In the genomic region with DNA sequence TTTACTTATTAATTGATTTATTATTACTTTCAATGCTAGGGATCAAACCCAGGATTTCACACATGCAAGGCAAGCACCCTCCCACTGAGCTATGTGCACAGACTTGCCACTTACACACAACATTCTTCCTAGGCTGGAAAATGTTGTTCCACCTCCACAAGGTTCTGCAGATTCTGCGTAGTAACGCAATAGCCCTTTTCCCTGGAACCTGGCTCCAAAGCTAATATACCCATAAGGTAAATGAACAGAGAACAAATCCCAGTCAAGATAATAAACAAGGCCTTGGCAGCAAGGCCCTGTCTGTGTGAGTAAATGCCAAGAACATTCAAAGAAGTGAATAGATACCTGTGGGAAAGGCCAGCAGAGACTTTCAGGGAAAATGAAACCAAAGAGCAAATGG, we compare ENCODE assay signal across 24 mouse cellular contexts. TPM values are rescaled to one million over a fixed set of nuclear protein-coding genes. Genes with fewer than 3 reads are reported as not detected.
A peak's percentile ranks its signal among the peaks of the same experiment; 100 is the strongest.
DNase-seq lines count a peak whose midpoint lies in the region; ATAC-seq and TF ChIP-seq lines count a peak whose summit lies in the region.
"Had no signal": no experiment of that assay in that cellular context is flagged by ENCODE, and none has a peak within 500 bp of the region (broad histone marks: within the 10 kb centered on the region; RNA-seq: fewer than 3 reads in every experiment).

No protein-coding gene starts in this region.

- no peak for ATAC-seq in forebrain, embryonic 13.5 days
- ATAC-seq in forebrain, embryonic 12.5 days (ENCODE audit: low FRiP score) = no peak
- ATAC-seq in stomach, embryonic 16.5 days (ENCODE audit: insufficient read depth, low FRiP score) = peak; percentile 28; the same call in 1 of the 2 replicates
- ATAC-seq: CD4-positive, CD25-positive, alpha-beta regulatory T cell, adult 4 months; forebrain, embryonic 14.5 days; liver, postnatal 0 days had no signal

- no peak overlapping the region for H3K4me3 ChIP-seq in forebrain, embryonic 13.5 days
- no peak overlapping the region for H3K4me3 ChIP-seq in forebrain, embryonic 12.5 days (replicated peaks)
- no peak overlapping the region for H3K4me3 ChIP-seq in stomach, embryonic 16.5 days (replicated peaks; ENCODE audit: low read length)
- H3K4me3 ChIP-seq: heart, embryonic 13.5 days; hindbrain, embryonic 13.5 days; midbrain, embryonic 12.5 days had no signal

- H3K27me3 ChIP-seq in forebrain, embryonic 13.5 days = peaks cover 6% of the 10 kb centered on the region; the same call in 1 of the 2 replicates
- H3K27me3 ChIP-seq in forebrain, embryonic 12.5 days = peaks cover 16% of the 10 kb centered on the region; the same call in 1 of the 2 replicates
- H3K27me3 ChIP-seq in stomach, embryonic 16.5 days (ENCODE audit: control insufficient read depth, insufficient read depth, low read length) = no peaks in the 10 kb centered on the region
- H3K27me3 ChIP-seq: heart, embryonic 13.5 days; midbrain, embryonic 12.5 days had no signal

- no peak overlapping the region for H3K9ac ChIP-seq in forebrain, embryonic 13.5 days
- H3K9ac ChIP-seq in forebrain, embryonic 12.5 days = no peak overlapping the region
- no peak overlapping the region for H3K9ac ChIP-seq in stomach, embryonic 16.5 days (ENCODE audit: low read length)
- H3K9ac ChIP-seq: heart, embryonic 13.5 days; hindbrain, embryonic 13.5 days; liver, postnatal 0 days; midbrain, embryonic 12.5 days had no signal

- no peaks in the 10 kb centered on the region for H3K36me3 ChIP-seq in forebrain, embryonic 13.5 days (ENCODE audit: poor library complexity, severe bottlenecking)
- no peaks in the 10 kb centered on the region for H3K36me3 ChIP-seq in forebrain, embryonic 12.5 days (replicated peaks)
- H3K36me3 ChIP-seq in stomach, embryonic 16.5 days (ENCODE audit: control insufficient read depth, insufficient read depth, low read length) = no peaks in the 10 kb centered on the region
- H3K36me3 ChIP-seq: heart, embryonic 13.5 days; hindbrain, embryonic 13.5 days; midbrain, embryonic 12.5 days had no signal

- peak; percentile 22 for DNase-seq in brain, embryonic 14.5 days (ENCODE audit: low read depth)
- peak; percentile 97 for DNase-seq in gonadal fat pad, adult 2 months (ENCODE audit: low read depth)
- no peak for DNase-seq in spleen, postnatal 36 days (ENCODE audit: low spot score in 2 of 2)
- no peak for DNase-seq in cerebellum, adult 9-11 months
- DNase-seq: adrenal gland, postnatal 25 days; cerebellum, adult 11-12 months; cerebellum, postnatal 14 days; gastrocnemius, postnatal 10 days; heart, adult 18-20 months; heart, postnatal 14 days; kidney, adult 11 months; kidney, postnatal 4 days; liver, postnatal 0 days; lung, postnatal 10 days; right cerebral cortex, postnatal 4 days had no signal

- no peak for TF ChIP-seq POLR2A in brain, embryonic 14.5 days (IDR thresholded peaks at IDR 0.05; ENCODE audit: borderline replicate concordance, extremely low read depth, insufficient read depth, insufficient read length, poor library complexity, severe bottlenecking)

- no peak for TF ChIP-seq CTCF in brain, embryonic 14.5 days (IDR thresholded peaks at IDR 0.05; ENCODE audit: borderline replicate concordance, extremely low read depth, insufficient read depth, insufficient read length)

- WGBS in forebrain, embryonic 13.5 days = 73% methylated on average over 2 of the region's 2 CpGs
- WGBS in forebrain, embryonic 12.5 days = 89% methylated on average over 2 of the region's 2 CpGs
- WGBS in stomach, embryonic 16.5 days = 75% methylated on average over 2 of the region's 2 CpGs

- peak overlapping the region; percentile 12; the same call in 1 of the 2 replicates for H3K27ac ChIP-seq in forebrain, embryonic 13.5 days
- no peak overlapping the region for H3K27ac ChIP-seq in forebrain, embryonic 12.5 days
- peak overlapping the region; percentile 4; the same call in 1 of the 2 replicates for H3K27ac ChIP-seq in stomach, embryonic 16.5 days (ENCODE audit: low read length)
- H3K27ac ChIP-seq: heart, embryonic 13.5 days; hindbrain, embryonic 13.5 days; midbrain, embryonic 12.5 days had no signal

- peaks cover 53% of the 10 kb centered on the region for H3K4me1 ChIP-seq in forebrain, embryonic 13.5 days
- H3K4me1 ChIP-seq in forebrain, embryonic 12.5 days = peaks cover 57% of the 10 kb centered on the region
- H3K4me1 ChIP-seq in stomach, embryonic 16.5 days (ENCODE audit: control insufficient read depth, insufficient read depth, low read length) = peaks cover 14% of the 10 kb centered on the region

- H3K4me2 ChIP-seq in forebrain, embryonic 13.5 days = no peak overlapping the region
- H3K4me2 ChIP-seq in forebrain, embryonic 12.5 days = no peak overlapping the region
- H3K4me2 ChIP-seq in stomach, embryonic 16.5 days (ENCODE audit: low read depth, low read length) = no peak overlapping the region
- H3K4me2 ChIP-seq: heart, embryonic 13.5 days; hindbrain, embryonic 13.5 days; liver, embryonic 11.5 days; midbrain, embryonic 12.5 days had no signal

- H3K9me3 ChIP-seq in forebrain, embryonic 13.5 days (replicated peaks) = no peaks in the 10 kb centered on the region
- H3K9me3 ChIP-seq in forebrain, embryonic 12.5 days = no peaks in the 10 kb centered on the region
- no peaks in the 10 kb centered on the region for H3K9me3 ChIP-seq in stomach, embryonic 16.5 days (replicated peaks; ENCODE audit: control insufficient read depth, low read length)
- H3K9me3 ChIP-seq: heart, embryonic 13.5 days; hindbrain, embryonic 13.5 days; midbrain, embryonic 12.5 days had no signal

RNA-seq across cellular contexts. Expression of a gene that starts 47.7 kb away (rescaled TPM):
- polyA plus RNA-seq in forebrain, embryonic 13.5 days (2015; fragmentation: Nextera tagmentation; extraction: Ambion mirVana) = 6.6 and 7.4 TPM in 2 replicates
- polyA plus RNA-seq in forebrain, embryonic 12.5 days (2016; fragmentation: Nextera tagmentation; extraction: Ambion mirVana) = 9.9 and 10.4 TPM in 2 replicates
- 6.2 and 6.3 TPM in 2 replicates for polyA plus RNA-seq in brain, embryonic 14.5 days (2012; rRNA removed)
- 4.0 and 4.2 TPM in 2 replicates for polyA plus RNA-seq in gonadal fat pad, adult 2 months (2012; rRNA removed)
- polyA plus RNA-seq in stomach, embryonic 16.5 days (2015; fragmentation: Nextera tagmentation; extraction: Ambion mirVana) = 7.2 and 7.6 TPM in 2 replicates

Comparison
In these comparisons a context has a peak if more than half of its experiments do, and no peak if none do; other contexts are left out.
1. DNase-seq: peak in brain, embryonic 14.5 days (single experiment) and gonadal fat pad, adult 2 months (single experiment); none in spleen, postnatal 36 days (0 of 2) and cerebellum, adult 9-11 months (single experiment).